Mouse (Mus musculus) ES-E14 (cell line): Measurements from ENCODE around the gene Gm128.

Source experiments
- CHD2 ChIP-seq: IDR thresholded peaks from 2 replicates; pipeline ENCODE4 v1.6.1; 2014; ENCODE audit warnings: mild to moderate bottlenecking, low read depth, low read length, inconsistent platforms
- HCFC1 ChIP-seq: IDR thresholded peaks from 2 replicates; pipeline ENCODE4 v1.6.1; 2012; ENCODE audit warnings: low read length, inconsistent platforms, borderline replicate concordance; ENCODE audit not compliant: insufficient read depth
- MAFK ChIP-seq: IDR thresholded peaks from 2 replicates; pipeline ENCODE4 v1.6.1; 2014; ENCODE audit warnings: mild to moderate bottlenecking, low read depth, low read length, inconsistent platforms; ENCODE audit not compliant: insufficient read depth
- ZC3H11A ChIP-seq: IDR thresholded peaks from 2 replicates; pipeline ENCODE4 v1.6.1; 2012; ENCODE audit warnings: low read depth, mild to moderate bottlenecking, inconsistent platforms, low read length, borderline replicate concordance
- ZNF384 ChIP-seq: IDR thresholded peaks from 2 replicates; pipeline ENCODE4 v1.6.1; 2012; ENCODE audit warnings: low read depth, low read length, inconsistent platforms

DNA sequence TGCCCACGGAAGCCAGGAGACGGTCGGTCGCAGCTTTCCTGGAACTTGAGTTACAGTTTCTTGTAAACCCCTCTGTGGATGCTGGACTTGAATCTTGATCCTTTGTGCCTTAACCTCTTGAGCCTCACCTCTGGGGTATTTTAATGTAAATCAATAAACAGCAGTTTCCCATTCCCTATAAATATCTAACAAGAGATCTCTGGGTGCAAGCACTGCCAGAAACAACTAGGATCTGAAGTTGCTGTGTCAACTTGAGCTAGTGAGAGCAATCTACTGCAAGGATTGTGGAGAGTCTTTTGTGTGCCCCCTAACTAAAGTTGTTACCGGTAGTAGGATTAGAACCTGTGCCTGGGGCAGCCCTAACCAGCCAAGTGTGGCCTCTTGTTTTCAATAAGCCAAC is 44.0 kb upstream of the Gm128 start:
- TF ChIP-seq CHD2 (no peak), MAFK (no peak), ZC3H11A (no peak), HCFC1 (no peak), ZNF384 (no peak)
